Mouse (Mus musculus) heart, embryonic 11.5 days (tissue): ENCODE data around the gene Eva1c. TPM values are rescaled to one million over a fixed set of nuclear protein-coding genes. Genes with fewer than 3 reads are reported as not detected.

Source experiments
- ATAC-seq: fragments of 200-750 bp; cut with Nextera tagmentation; replicated peaks from 2 replicates; pipeline ENCODE4 v1.8.0; 2017; ENCODE audit warnings: moderate library complexity; ENCODE audit not compliant: insufficient number of reproducible peaks, low FRiP score, low TSS enrichment
- H3K27ac ChIP-seq: fragments of 300-500 bp; sonication (generic); 2 replicates; pipeline ENCODE4 v1.5.1; 2014; ENCODE audit warnings: mild to moderate bottlenecking, low read depth, low read length
- H3K27me3 ChIP-seq: fragments of 300-500 bp; sonication (generic); 2 replicates; pipeline ENCODE4 v1.6.1; 2014; ENCODE audit warnings: mild to moderate bottlenecking, low read length, mixed read lengths; ENCODE audit not compliant: control insufficient read depth, insufficient read depth
- H3K36me3 ChIP-seq: fragments of 300-500 bp; sonication (generic); 2 replicates; pipeline ENCODE4 v1.6.1; 2014; ENCODE audit warnings: mild to moderate bottlenecking, low read length, moderate library complexity, mixed read lengths; ENCODE audit not compliant: control insufficient read depth, insufficient read depth
- H3K4me1 ChIP-seq: fragments of 300-500 bp; sonication (generic); 2 replicates; pipeline ENCODE4 v1.6.1; 2014; ENCODE audit warnings: low read length; ENCODE audit not compliant: control insufficient read depth, insufficient read depth
- H3K4me2 ChIP-seq: fragments of 300-500 bp; sonication (generic); 2 replicates; pipeline ENCODE4 v1.6.1; 2014; ENCODE audit warnings: mild to moderate bottlenecking, moderate library complexity
- H3K4me3 ChIP-seq: fragments of 300-500 bp; sonication (generic); 2 replicates; pipeline ENCODE4 v1.5.1; 2014; ENCODE audit warnings: low read depth, low read length
- H3K9ac ChIP-seq: fragments of 300-500 bp; sonication (generic); 2 replicates; pipeline ENCODE4 v1.6.1; 2014; ENCODE audit warnings: mild to moderate bottlenecking, low read depth, low read length, moderate library complexity
- H3K9me3 ChIP-seq: fragments of 300-500 bp; sonication (generic); replicated peaks from 2 replicates; pipeline ENCODE4 v1.6.1; 2016; ENCODE audit warnings: low read length; ENCODE audit not compliant: control insufficient read depth
- WGBS: fragments of 180-500 bp; shearing (Covaris S2); extraction: QIAGEN DNeasy Blood & Tissue Kit; methylation state at CpG from one replicate; pipeline ENCODE4 v1.1.7; 2014; ENCODE audit not compliant: insufficient replicate concordance; 5-methylcytosine and 5-hydroxymethylcytosine counted together
- polyA plus RNA-seq: library from polyadenylated mRNA; unstranded; fragments of >200 nt; fragmentation: Nextera tagmentation; extraction: Ambion mirVana; gene quantifications from 2 replicates; pipeline ENCODE4 v1.2.1, GENCODE M21; 2014

Eva1c gene
- 1.3 and 1.9 TPM in 2 replicates for polyA plus RNA-seq

- no peak within 1 kb of the TSS for H3K9ac ChIP-seq
- 63% methylated on average over 7 of the region's 7 CpGs for WGBS
- H3K4me1 ChIP-seq, result peaks cover 7% of the 10 kb centered on the region; the same call in 1 of the 2 replicates
- H3K4me2 ChIP-seq, result no peak within 1 kb of the TSS
- peaks cover 13% of the 10 kb centered on the region for H3K27me3 ChIP-seq
- ATAC-seq, result no peak
- no peaks in the 10 kb centered on the region for H3K36me3 ChIP-seq
- no peaks in the 10 kb centered on the region for H3K9me3 ChIP-seq
- no peak within 1 kb of the TSS for H3K4me3 ChIP-seq
- no peak within 1 kb of the TSS for H3K27ac ChIP-seq
These were observed at the start of gene Eva1c for GRCm38 (mm10) chr16:90826457-90826856. Gene Eva1c (plus strand): TSS chr16:90826719.

- Histone ChIP-seq H3K4me2 (no peak overlapping the region), H3K36me3 (peaks cover 14% of the 10 kb centered on the region), H3K9ac (no peak overlapping the region), H3K27ac (no peak overlapping the region), H3K9me3 (no peaks in the 10 kb centered on the region), H3K4me3 (no peak overlapping the region), H3K27me3 (no peaks in the 10 kb centered on the region), H3K4me1 (0 out of 2 replicates have a peak, but pooled peaks cover 5% of the 10 kb centered on the region)
- ATAC-seq, result no peak
- WGBS, result 63% methylated on average over 11 of the region's 11 CpGs
These were observed 46.7 kb upstream of the Eva1c start for GRCm38 (mm10) chr16:90779783-90780182.

GRCm38 (mm10) chr16:90783302-90783701 lies 43.2 kb upstream of the Eva1c start:
- no peak overlapping the region for H3K9ac ChIP-seq
- H3K27ac ChIP-seq, result 0 out of 2 replicates have a peak overlapping the region, but pooled peaks have one; percentile 47
- H3K36me3 ChIP-seq, result peaks cover 28% of the 10 kb centered on the region
- H3K4me3 ChIP-seq, result no peak overlapping the region
- H3K4me1 ChIP-seq, result peaks cover 16% of the 10 kb centered on the region
- no peak; the same call in 1 of the 2 replicates for ATAC-seq
- H3K4me2 ChIP-seq, result no peak overlapping the region
- 80% methylated on average over 11 of the region's 11 CpGs for WGBS
- H3K27me3 ChIP-seq, result no peaks in the 10 kb centered on the region
- H3K9me3 ChIP-seq, result no peaks in the 10 kb centered on the region

GRCm38 (mm10) chr16:90785257-90785656 lies 41.3 kb upstream of the Eva1c start:
- peaks cover 31% of the 10 kb centered on the region for H3K36me3 ChIP-seq
- H3K4me1 ChIP-seq, result peaks cover 16% of the 10 kb centered on the region
- no peak for ATAC-seq
- 0 out of 2 replicates have a peak overlapping the region, but pooled peaks have one; percentile 22 for H3K27ac ChIP-seq
- H3K9me3 ChIP-seq, result no peaks in the 10 kb centered on the region
- H3K27me3 ChIP-seq, result no peaks in the 10 kb centered on the region
- H3K9ac ChIP-seq, result no peak overlapping the region
- 57% methylated on average over 4 of the region's 4 CpGs for WGBS
- no peak overlapping the region for H3K4me3 ChIP-seq
- no peak overlapping the region for H3K4me2 ChIP-seq

GRCm38 (mm10) chr16:90788580-90788979 lies 37.9 kb upstream of the Eva1c start:
- WGBS, result 87% methylated on average over 6 of the region's 6 CpGs
- no peak overlapping the region for H3K9ac ChIP-seq
- H3K27ac ChIP-seq, result no peak overlapping the region
- peaks cover 30% of the 10 kb centered on the region for H3K36me3 ChIP-seq
- H3K27me3 ChIP-seq, result no peaks in the 10 kb centered on the region
- no peak for ATAC-seq
- H3K4me1 ChIP-seq, result peaks cover 18% of the 10 kb centered on the region
- no peak overlapping the region for H3K4me3 ChIP-seq
- no peaks in the 10 kb centered on the region for H3K9me3 ChIP-seq
- no peak overlapping the region for H3K4me2 ChIP-seq

GRCm38 (mm10) chr16:90790946-90791345 lies 35.6 kb upstream of the Eva1c start:
- no peak for ATAC-seq
- Histone ChIP-seq H3K4me3 (no peak overlapping the region), H3K4me2 (no peak overlapping the region), H3K36me3 (peaks cover 30% of the 10 kb centered on the region), H3K4me1 (peaks cover 4% of the 10 kb centered on the region), H3K27me3 (no peaks in the 10 kb centered on the region), H3K9me3 (no peaks in the 10 kb centered on the region), H3K9ac (no peak overlapping the region), H3K27ac (no peak overlapping the region)
- WGBS, result 86% methylated on average over 6 of the region's 6 CpGs

- peaks cover 26% of the 10 kb centered on the region for H3K36me3 ChIP-seq
- WGBS, result 75% methylated on average over 5 of the region's 5 CpGs
These were observed 34.5 kb upstream of the Eva1c start for GRCm38 (mm10) chr16:90792066-90792465.

GRCm38 (mm10) chr16:90792500-90792899 lies 34.0 kb upstream of the Eva1c start:
- H3K36me3 ChIP-seq, result peaks cover 23% of the 10 kb centered on the region
- no peak for ATAC-seq
- H3K4me1 ChIP-seq, result 0 out of 2 replicates have a peak, but pooled peaks cover 3% of the 10 kb centered on the region
- H3K27me3 ChIP-seq, result no peaks in the 10 kb centered on the region
- no peaks in the 10 kb centered on the region for H3K9me3 ChIP-seq
- no peak overlapping the region for H3K9ac ChIP-seq
- H3K27ac ChIP-seq, result no peak overlapping the region
- H3K4me3 ChIP-seq, result no peak overlapping the region
- H3K4me2 ChIP-seq, result no peak overlapping the region
- WGBS, result 87% methylated on average over 3 of the region's 3 CpGs

More at GRCm38 (mm10) chr16:90792066-90792465, 34.5 kb upstream of the Eva1c start:
- H3K27ac ChIP-seq, result no peak overlapping the region
- no peak for ATAC-seq
- no peaks in the 10 kb centered on the region for H3K9me3 ChIP-seq
- H3K4me1 ChIP-seq, result 0 out of 2 replicates have a peak, but pooled peaks cover 3% of the 10 kb centered on the region
- H3K27me3 ChIP-seq, result no peaks in the 10 kb centered on the region
- H3K4me3 ChIP-seq, result no peak overlapping the region
- H3K9ac ChIP-seq, result no peak overlapping the region
- no peak overlapping the region for H3K4me2 ChIP-seq

- Histone ChIP-seq H3K9ac (no peak overlapping the region), H3K36me3 (peaks cover 14% of the 10 kb centered on the region; the same call in 1 of the 2 replicates), H3K9me3 (no peaks in the 10 kb centered on the region), H3K4me2 (no peak overlapping the region), H3K27me3 (no peaks in the 10 kb centered on the region), H3K27ac (no peak overlapping the region), H3K4me3 (no peak overlapping the region), H3K4me1 (0 out of 2 replicates have a peak, but pooled peaks cover 6% of the 10 kb centered on the region)
- no peak for ATAC-seq
These were observed 31.8 kb upstream of the Eva1c start for GRCm38 (mm10) chr16:90794708-90795107.
